Mouse (Mus musculus) kidney, embryonic 14.5 days (tissue): ENCODE measurements at regions not wholly inside any gene's neighbourhood (a gene's known extent, or its start where the extent isn't known, plus 50 kb on each side); places are given as distances from the start of the nearest gene placed in this dataset.

Experiments used
- ATAC-seq: fragments of 200-750 bp; cut with Nextera tagmentation; 2 replicates; pipeline ENCODE4 v1.8.0; 2017; ENCODE audit warnings: moderate number of reproducible peaks, mild to moderate bottlenecking, moderate TSS enrichment, moderate library complexity; ENCODE audit not compliant: low FRiP score, low TSS enrichment
- H3K27ac ChIP-seq: fragments of 300-500 bp; sonication (generic); 2 replicates; pipeline ENCODE4 v1.5.1; 2014; ENCODE audit warnings: low read depth, mild to moderate bottlenecking, low read length, moderate library complexity, mixed read lengths
- H3K27me3 ChIP-seq: fragments of 300-500 bp; sonication (generic); 2 replicates; pipeline ENCODE4 v1.6.1; 2014; ENCODE audit warnings: mild to moderate bottlenecking, low read length; ENCODE audit not compliant: control insufficient read depth, insufficient read depth
- H3K36me3 ChIP-seq: fragments of 300-500 bp; sonication (generic); 2 replicates; pipeline ENCODE4 v1.6.1; 2014; ENCODE audit warnings: low read length, mixed read lengths; ENCODE audit not compliant: control insufficient read depth, insufficient read depth
- H3K4me1 ChIP-seq: fragments of 300-500 bp; sonication (generic); 2 replicates; pipeline ENCODE4 v1.6.1; 2014; ENCODE audit warnings: low read length, mixed read lengths; ENCODE audit not compliant: control insufficient read depth, insufficient read depth
- H3K4me2 ChIP-seq: fragments of 300-500 bp; sonication (generic); replicated peaks from 2 replicates; pipeline ENCODE4 v1.6.1; 2014; ENCODE audit warnings: low read depth, mild to moderate bottlenecking, low read length
- H3K4me3 ChIP-seq: fragments of 300-500 bp; sonication (generic); 2 replicates; pipeline ENCODE4 v1.5.1; 2014; ENCODE audit warnings: mild to moderate bottlenecking, low read length
- H3K9ac ChIP-seq: fragments of 300-500 bp; sonication (generic); 2 replicates; pipeline ENCODE4 v1.6.1; 2014; ENCODE audit warnings: low read depth, mild to moderate bottlenecking, low read length, moderate library complexity
- H3K9me3 ChIP-seq: fragments of 300-500 bp; sonication (generic); 2 replicates; pipeline ENCODE4 v1.6.1; 2016; ENCODE audit warnings: low read length; ENCODE audit not compliant: control insufficient read depth
- WGBS: fragments of 180-500 bp; shearing (Covaris S2); extraction: QIAGEN DNeasy Blood & Tissue Kit; methylation state at CpG from one replicate; pipeline ENCODE4 v1.1.7; 2014; 5-methylcytosine and 5-hydroxymethylcytosine counted together

DNA sequence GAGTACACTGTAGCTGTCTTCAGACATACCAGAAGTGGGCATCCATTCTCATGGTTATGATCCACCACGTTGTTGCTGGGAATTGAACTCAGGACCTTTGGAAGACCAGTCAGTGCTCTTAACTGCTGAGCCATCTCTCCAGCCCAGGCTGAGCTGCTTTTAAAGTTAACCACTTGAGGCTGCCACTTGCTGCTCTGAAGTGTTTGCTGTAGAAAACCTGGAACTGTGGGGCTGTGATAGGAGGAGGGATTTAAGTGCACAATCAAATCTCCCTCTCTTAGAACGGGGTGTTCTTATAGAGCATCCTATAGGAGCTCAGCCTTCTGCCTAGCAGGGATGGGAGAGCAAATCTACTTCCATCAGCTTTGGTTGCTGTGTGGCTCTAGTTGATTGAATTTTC is 185.1 kb upstream of the Gm12728 start:
- ATAC-seq: no peak
- no peaks in the 10 kb centered on the region for H3K4me1 ChIP-seq
- no peak overlapping the region for H3K27ac ChIP-seq
- no peak overlapping the region for H3K4me3 ChIP-seq
- H3K27me3 ChIP-seq: no peaks in the 10 kb centered on the region
- 88% methylated on average over 2 of the region's 2 CpGs for WGBS
- no peaks in the 10 kb centered on the region for H3K36me3 ChIP-seq
- no peak overlapping the region for H3K4me2 ChIP-seq
- no peaks in the 10 kb centered on the region for H3K9me3 ChIP-seq
- H3K9ac ChIP-seq: no peak overlapping the region

DNA sequence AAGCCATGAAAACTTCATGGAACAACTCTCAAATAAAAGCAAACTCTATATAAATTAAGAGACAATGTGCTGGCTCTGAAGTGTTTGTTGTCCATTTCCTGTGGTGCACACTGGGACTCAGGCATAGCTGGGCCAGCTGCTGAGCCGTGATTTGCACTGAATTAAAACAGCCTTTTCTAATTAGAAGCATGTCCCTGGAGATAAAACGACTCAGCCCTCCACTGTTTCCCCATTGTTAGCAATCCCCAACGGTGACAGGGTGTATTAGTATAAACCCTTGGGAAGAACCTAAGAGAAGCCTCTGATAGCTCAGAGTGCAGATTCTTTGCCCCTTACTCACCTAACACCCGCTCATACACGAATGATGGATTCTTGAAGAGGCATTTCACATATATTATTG is 182.9 kb upstream of the Gm12728 start:
- H3K9ac ChIP-seq: no peak overlapping the region
- H3K9me3 ChIP-seq: no peaks in the 10 kb centered on the region
- no peak overlapping the region for H3K4me2 ChIP-seq
- no peak overlapping the region for H3K27ac ChIP-seq
- no peak for ATAC-seq
- H3K4me1 ChIP-seq: no peaks in the 10 kb centered on the region
- H3K36me3 ChIP-seq: no peaks in the 10 kb centered on the region
- H3K27me3 ChIP-seq: no peaks in the 10 kb centered on the region
- WGBS: 49% methylated on average over 5 of the region's 5 CpGs
- H3K4me3 ChIP-seq: no peak overlapping the region

DNA sequence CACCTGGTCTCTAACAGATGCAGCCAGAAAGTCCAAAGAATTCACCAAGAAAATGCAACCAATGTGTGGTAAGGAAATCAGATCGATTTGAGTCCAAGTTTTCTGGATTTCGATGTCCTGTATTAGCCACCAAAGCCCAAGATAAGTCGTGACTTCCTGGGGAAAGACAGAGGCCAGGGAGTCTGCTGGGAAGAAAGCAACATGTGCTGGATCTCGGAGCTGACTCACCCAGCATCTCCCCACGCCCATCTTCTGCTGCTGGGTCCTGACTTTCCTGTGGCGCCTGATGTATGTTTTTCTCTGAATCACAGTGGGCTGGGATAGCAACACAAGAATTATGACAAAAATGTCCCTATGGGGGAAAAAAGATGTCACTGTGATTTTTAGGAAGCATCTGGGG is 178.8 kb upstream of the Gm12728 start:
- no peaks in the 10 kb centered on the region for H3K9me3 ChIP-seq
- H3K36me3 ChIP-seq: no peaks in the 10 kb centered on the region
- no peak overlapping the region for H3K4me2 ChIP-seq
- H3K9ac ChIP-seq: no peak overlapping the region
- H3K4me1 ChIP-seq: no peaks in the 10 kb centered on the region
- no peaks in the 10 kb centered on the region for H3K27me3 ChIP-seq
- ATAC-seq: no peak
- H3K4me3 ChIP-seq: no peak overlapping the region
- H3K27ac ChIP-seq: no peak overlapping the region
- WGBS: 74% methylated on average over 6 of the region's 6 CpGs

DNA sequence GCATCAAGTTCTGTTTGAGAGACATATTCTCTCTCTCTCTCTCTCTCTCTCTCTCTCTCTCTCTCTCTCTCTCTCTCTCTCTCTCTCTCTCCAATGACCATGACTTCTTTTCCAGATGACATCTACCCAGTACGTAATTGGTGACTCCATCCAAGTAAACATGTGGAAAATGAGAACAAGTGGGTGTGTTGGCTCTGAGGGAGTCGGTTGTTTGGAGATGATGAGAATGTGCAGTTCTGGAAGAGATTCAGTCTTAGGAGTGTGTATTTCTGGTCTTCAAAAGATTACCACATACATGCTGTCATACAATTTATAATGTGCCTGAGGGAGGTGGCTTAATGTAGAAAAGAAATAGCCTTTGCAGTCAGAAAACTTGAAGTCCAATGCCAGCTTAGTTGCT is 175.3 kb upstream of the Gm12728 start:
- Histone ChIP-seq H3K27me3 (no peaks in the 10 kb centered on the region), H3K4me1 (no peaks in the 10 kb centered on the region), H3K4me3 (no peak overlapping the region), H3K9ac (no peak overlapping the region), H3K4me2 (no peak overlapping the region), H3K36me3 (no peaks in the 10 kb centered on the region), H3K9me3 (no peaks in the 10 kb centered on the region), H3K27ac (no peak overlapping the region)
- no peak for ATAC-seq
- WGBS: 82% methylated on average over 2 of the region's 2 CpGs

DNA sequence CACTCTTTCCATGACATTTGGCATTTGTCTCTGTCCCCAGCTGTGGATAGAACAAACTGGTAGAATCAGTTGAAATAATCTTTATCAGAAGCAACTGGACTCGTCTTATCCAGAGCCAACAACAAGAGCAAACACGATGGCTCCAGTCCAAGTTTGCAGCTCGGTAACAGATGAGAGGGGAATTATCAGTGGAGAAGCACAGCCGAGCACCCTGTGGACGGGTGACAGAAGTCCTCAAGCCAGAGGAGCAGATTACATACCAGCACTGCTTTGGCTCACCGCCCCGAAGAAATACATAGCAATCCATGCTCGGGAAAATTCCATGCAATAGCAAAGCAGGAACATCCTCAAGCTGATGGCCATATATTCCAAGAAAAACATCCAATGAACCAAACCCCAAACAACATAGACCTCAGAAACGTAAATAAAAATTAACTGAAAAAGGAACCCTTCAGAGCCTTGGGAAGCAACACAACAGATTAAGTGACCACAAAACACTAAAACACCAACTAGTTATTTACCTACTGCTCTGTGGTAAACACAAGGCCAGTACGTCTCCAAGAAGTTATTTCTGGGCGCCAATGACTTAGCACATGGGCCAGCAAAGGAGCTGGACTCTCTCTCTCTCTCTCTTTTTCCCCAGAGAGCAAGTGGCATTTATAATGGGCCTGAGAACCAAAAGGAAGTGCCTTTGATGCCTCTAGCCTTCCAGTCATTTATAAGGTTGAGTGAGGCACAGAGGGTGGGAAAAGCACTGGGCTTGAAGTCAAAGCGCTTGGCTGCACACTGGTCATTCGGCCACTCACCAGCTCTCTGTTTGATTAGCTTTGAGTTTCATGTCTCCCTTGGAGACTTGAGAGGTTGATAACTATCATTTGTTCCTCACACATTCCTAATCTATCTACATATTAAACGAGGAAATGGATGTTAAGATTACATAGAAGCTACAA is 163.0 kb upstream of the Gm12728 start:
- no peak; the same call in 1 of the 2 replicates for ATAC-seq
- H3K4me1 ChIP-seq: no peaks in the 10 kb centered on the region
- no peaks in the 10 kb centered on the region for H3K9me3 ChIP-seq
- no peaks in the 10 kb centered on the region for H3K27me3 ChIP-seq
- no peaks in the 10 kb centered on the region for H3K36me3 ChIP-seq
- no peak overlapping the region for H3K9ac ChIP-seq
- no peak overlapping the region for H3K4me2 ChIP-seq
- no peak overlapping the region for H3K4me3 ChIP-seq
- H3K27ac ChIP-seq: 0 out of 2 replicates have a peak overlapping the region, but pooled peaks have one; percentile 24
- 59% methylated on average over 14 of the region's 14 CpGs for WGBS

DNA sequence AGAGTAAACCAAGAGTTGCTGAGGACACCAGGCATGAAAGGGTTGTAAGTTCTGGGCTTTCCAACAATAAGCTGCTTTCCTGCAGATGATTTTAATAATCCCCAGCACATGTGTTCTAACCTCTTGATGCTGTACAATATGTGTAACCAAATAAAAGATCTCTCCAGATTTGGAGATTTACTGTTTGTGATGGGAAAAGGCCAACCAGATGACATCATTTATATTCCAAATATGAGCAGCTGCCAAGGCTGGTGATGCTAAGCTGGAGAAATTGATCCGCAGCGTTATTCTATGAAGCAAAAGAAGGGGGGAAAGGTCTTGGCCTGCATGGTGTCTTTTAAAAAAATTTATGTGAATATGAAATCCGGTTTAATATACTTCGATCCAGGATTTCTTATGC is 160.1 kb upstream of the Gm12728 start:
- Histone ChIP-seq H3K9me3 (no peaks in the 10 kb centered on the region), H3K36me3 (no peaks in the 10 kb centered on the region), H3K4me1 (no peaks in the 10 kb centered on the region), H3K4me2 (no peak overlapping the region), H3K4me3 (no peak overlapping the region), H3K27me3 (no peaks in the 10 kb centered on the region), H3K27ac (no peak overlapping the region), H3K9ac (no peak overlapping the region)
- no peak for ATAC-seq
- WGBS: 94% methylated on average over 4 of the region's 4 CpGs

DNA sequence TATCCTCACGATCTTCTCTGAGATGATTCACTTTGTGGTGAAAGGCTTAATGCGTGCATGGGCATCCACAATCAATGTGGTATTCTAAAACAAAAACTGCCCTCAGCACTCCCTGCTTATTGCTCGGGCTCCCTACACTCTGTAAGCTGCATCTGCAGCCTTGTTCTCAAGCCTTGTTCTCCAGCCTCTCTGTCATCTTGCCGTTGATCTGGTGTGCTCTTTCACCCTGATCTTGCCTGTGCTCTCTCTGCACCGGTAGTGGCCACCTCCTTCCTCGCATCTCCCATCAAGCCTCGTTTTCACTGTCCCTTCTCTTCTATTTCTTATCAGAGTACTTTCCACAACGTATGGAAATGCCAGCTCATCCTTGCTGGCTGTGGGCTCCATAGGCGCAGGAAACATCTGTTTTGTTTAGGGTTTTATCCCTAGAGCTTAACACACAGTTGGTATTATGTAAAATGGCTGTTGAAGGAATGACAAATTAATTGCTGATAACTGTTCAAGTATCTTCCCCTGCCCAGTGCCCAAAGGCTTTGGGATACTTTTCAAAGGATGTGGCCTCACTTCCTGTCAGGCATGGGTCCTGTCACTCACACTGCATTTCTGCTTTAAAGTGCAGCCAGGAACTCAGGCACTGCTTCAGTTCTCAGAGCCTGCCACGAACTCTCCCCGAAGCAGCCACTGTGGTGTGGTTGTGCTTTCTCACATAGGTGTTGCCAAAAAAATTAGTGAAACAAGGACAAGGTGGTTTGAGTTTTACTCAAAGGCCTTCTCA is 158.9 kb upstream of the Gm12728 start:
- no peak for ATAC-seq
- 74% methylated on average over 11 of the region's 11 CpGs for WGBS
- no peak overlapping the region for H3K4me3 ChIP-seq
- no peaks in the 10 kb centered on the region for H3K4me1 ChIP-seq
- H3K9ac ChIP-seq: no peak overlapping the region
- no peaks in the 10 kb centered on the region for H3K36me3 ChIP-seq
- no peaks in the 10 kb centered on the region for H3K27me3 ChIP-seq
- H3K9me3 ChIP-seq: no peaks in the 10 kb centered on the region
- H3K27ac ChIP-seq: no peak overlapping the region
- no peak overlapping the region for H3K4me2 ChIP-seq

DNA sequence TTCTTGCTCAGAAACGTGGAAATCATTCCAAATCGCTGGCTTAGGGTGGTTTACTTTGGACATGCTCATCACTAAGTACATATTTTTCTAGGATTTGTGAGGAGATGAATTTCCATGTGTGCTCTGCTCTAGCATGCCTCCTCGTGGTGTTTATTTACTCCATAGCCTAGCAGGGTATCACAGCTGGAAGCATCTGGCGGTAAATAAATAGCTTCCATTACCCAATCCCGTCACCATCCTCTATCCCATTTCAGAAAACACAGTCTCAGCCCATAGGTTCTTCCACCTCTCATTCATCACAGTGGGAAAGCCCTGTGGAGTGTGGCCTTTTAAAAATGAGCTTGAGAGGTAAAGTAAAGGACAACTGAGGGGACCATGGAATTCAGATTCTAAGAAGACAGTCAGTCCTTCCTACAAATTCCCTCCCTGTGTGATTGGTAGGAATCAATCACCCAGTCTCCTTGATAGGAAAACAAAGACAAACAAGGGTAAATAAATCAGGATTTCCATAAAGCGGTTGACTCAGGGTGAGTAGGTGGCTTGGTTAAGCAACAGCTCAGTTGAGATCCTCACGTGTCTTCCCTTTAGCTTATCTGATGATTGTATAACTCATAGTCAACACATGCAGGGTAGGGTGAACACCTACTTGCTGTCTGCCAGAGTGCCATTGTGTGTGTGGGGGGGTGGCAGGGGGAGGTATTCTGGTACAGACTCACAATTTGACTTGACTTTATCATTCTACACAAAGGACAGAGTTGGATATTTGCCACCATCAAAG is 156.9 kb upstream of the Gm12728 start:
- no peak for ATAC-seq
- Histone ChIP-seq H3K4me1 (no peaks in the 10 kb centered on the region), H3K27me3 (no peaks in the 10 kb centered on the region), H3K9me3 (no peaks in the 10 kb centered on the region), H3K4me2 (no peak overlapping the region), H3K36me3 (no peaks in the 10 kb centered on the region), H3K4me3 (no peak overlapping the region), H3K27ac (no peak overlapping the region), H3K9ac (no peak overlapping the region)
- 81% methylated on average over 7 of the region's 7 CpGs for WGBS
